16 mouse cellular contexts compared by ENCODE assay signal in genomic region chr12:82452428-82452827, GRCm38 (mm10).
"Had no signal": no experiment of that assay in that cellular context is flagged by ENCODE, and none has a peak within 500 bp of the region (broad histone marks: within the 10 kb centered on the region; RNA-seq: fewer than 3 reads in every experiment).

No protein-coding gene starts in this region.

- H3K9ac ChIP-seq: kidney, embryonic 15.5 days; liver, embryonic 13.5 days; lung, embryonic 14.5 days; midbrain, embryonic 13.5 days; neural tube, embryonic 13.5 days had no signal

- DNase-seq: kidney, adult 11 months; kidney, adult 8-10 months; kidney, postnatal 10 days; kidney, postnatal 36 days; layer of hippocampus, postnatal 36 days; liver, embryonic 13.5 days; lung, embryonic 14.5 days; thymus, adult 18-20 months; thymus, postnatal 36 days had no signal

- H3K4me3 ChIP-seq: kidney, embryonic 15.5 days; left cerebral cortex, adult 2 months; liver, embryonic 13.5 days; midbrain, embryonic 13.5 days; myocyte; neural tube, embryonic 13.5 days had no signal

- H3K27me3 ChIP-seq: kidney, embryonic 15.5 days; liver, embryonic 13.5 days; midbrain, embryonic 13.5 days; neural tube, embryonic 13.5 days had no signal

- H3K9me3 ChIP-seq: kidney, embryonic 15.5 days; liver, embryonic 13.5 days; midbrain, embryonic 13.5 days; neural tube, embryonic 13.5 days had no signal

- H3K4me1 ChIP-seq: liver, embryonic 13.5 days; midbrain, embryonic 13.5 days; neural tube, embryonic 13.5 days had no signal

- H3K4me2 ChIP-seq: kidney, embryonic 15.5 days; liver, embryonic 13.5 days; lung, embryonic 14.5 days; midbrain, embryonic 13.5 days; neural tube, embryonic 13.5 days had no signal

- H3K27ac ChIP-seq: kidney, embryonic 15.5 days; left cerebral cortex, adult 2 months; liver, embryonic 13.5 days; macrophage; midbrain, embryonic 13.5 days; neural tube, embryonic 13.5 days had no signal

- ATAC-seq: midbrain, embryonic 13.5 days; midbrain, embryonic 16.5 days had no signal
